Mouse (Mus musculus): ENCODE measurements around the gene Sri.

Gene Sri

DNA sequence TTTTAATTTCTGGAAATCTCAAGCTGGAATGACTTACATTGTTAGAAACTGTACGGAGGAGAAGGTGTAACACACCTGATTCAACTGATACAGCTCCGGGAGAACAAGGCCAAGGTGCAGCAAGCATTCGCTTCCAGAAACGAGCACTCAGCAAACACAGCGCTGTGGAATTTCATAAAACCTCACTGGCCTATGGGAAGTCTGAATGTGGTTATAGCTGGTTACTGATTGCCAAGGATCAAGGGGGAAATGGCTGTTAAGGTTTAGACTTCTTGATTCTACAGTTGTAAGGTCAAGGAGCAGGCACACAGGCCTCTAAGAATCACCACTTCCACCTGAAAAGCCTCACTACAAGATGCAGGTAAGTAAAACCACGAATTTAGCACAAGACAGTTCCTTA, at the start of gene Sri:
Sri (plus strand) TSS at position 224 of the 400 bp plus-strand sequence.
- TF ChIP-seq GATA4 (IDR thresholded peaks at IDR 0.05; ENCODE audit: insufficient replicate concordance, low read length) = no peak

DNA sequence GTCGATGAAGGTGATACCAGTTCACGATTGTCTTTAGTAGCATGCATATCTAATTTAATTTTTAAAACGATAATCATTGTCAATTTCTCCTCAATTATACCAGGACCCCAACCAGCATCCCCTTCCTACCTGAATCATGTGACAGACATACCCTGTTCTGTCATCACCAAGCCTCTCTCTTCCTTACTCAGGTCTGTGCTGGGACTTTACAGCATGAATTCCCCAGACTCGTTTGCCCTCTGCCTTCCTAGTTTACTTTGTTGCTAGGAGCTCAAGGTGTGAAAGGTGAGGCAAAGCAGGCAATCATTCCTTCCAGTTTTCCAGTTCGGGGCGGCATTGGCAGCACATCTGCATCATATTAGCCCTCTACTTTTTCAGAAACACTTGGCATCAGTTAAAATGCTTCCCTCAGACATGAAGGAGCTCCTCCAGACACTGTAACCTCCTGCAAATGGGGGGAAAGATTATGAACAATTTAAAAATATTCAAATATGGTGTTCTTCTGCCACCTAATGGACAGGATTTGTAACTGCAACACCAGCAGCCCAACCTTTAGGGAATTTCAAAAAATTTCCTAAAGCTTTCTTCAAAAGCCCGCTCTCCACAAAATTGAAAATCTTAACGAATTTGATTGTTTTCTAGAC, 49.4 kb upstream of the Sri start:
- TF ChIP-seq GATA4 (IDR thresholded peaks at IDR 0.05; ENCODE audit: insufficient replicate concordance, low read length) = no peak

DNA sequence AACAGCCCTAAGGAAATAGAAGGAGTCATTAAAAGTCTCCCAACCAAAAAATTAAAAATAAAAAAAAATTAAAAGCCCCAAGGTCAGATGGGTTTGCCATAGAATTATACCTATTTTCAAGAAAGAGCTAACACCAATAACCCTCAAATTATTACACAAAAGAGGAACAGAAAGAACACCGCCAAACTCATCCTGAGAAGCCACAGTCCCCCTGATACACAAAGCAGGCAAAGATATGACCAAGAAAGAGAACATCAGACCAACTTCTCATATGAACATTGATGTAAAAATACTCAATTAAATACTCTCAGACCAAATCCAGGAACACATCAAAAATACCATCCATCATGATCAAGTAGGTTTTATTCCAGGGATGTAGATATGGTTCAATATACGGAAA, 48.8 kb upstream of the Sri start:
- TF ChIP-seq GATA4 (IDR thresholded peaks at IDR 0.05; ENCODE audit: insufficient replicate concordance, low read length) = no peak

DNA sequence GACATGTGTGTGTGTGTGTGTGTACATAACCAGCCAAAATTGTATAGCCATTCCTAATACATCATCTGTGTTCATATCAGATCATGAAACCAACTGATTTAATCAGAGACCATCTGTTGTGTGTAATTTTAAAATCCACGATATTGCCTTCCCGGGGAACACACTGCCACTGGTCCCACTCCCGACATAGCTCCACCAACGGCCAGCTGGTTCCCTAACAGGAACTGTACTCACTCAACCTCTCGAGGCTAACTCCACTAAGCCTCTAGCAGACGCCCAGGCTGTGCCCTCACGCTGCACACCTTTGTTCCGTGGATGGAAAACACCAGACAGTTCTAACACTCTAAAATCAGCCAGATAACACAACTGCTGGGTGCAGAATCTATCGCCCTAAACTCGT, 45.4 kb upstream of the Sri start:
- no peak for TF ChIP-seq GATA4 (IDR thresholded peaks at IDR 0.05; ENCODE audit: insufficient replicate concordance, low read length)

DNA sequence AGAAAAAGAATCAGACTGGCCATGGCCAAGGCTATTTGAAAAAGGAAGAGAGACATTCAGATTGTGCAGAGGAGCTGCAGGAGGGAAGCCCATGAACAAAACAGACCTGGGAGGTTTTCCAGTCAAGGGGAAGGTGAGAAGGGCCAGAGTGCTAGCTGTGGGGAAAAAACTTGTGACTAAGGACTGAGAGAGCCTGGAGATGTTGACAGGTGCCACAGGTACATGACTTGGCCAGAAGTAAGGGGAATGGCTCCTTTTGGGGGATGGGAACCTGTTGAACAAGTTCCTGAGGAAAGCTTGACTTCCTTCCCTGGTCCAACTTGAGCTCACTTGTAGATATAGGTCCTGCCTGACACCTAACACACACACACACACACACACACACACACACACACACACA, 43.1 kb upstream of the Sri start:
- no peak for TF ChIP-seq GATA4 (IDR thresholded peaks at IDR 0.05; ENCODE audit: insufficient replicate concordance, low read length)

DNA sequence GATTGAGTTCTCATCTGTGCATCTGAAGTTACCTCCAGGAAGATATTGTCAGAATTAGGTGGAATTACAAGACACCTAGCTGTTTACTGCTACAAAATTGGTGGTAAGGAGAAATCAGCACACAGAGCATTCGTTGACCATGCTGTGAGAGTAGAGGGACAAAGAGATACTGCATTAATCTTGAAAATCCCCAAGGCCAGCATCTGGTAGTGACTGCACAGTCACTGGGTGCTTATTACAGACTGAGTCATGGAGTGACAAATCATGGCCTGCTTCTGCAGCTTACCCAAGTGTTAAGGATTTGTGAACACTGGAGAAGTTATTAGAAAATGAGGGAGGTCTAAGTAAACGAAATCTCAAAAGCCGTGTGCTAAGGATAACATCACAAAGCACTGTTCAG, 32.6 kb upstream of the Sri start:
- TF ChIP-seq GATA4 (IDR thresholded peaks at IDR 0.05; ENCODE audit: insufficient replicate concordance, low read length) = no peak

DNA sequence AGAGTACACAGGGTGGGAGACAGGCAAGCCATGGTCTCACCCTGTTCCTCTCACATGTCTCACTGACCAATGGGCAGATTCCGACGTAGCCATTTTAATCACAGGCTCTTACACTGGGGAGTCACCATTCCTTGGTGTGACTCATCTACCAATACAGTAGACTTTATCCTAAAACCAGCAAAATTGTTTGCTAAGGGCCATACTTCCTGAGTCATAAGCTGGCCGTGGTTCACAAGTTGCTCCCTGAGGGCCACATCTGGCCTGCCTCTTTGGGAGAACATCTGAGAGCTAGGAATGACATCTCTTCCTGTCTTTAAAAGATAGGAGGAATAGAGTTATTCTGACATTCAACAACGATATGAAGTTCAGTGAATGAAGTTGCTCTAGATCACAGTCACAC, 7.9 kb downstream of the Sri start:
- no peak for TF ChIP-seq GATA4 (IDR thresholded peaks at IDR 0.05; ENCODE audit: insufficient replicate concordance, low read length)

DNA sequence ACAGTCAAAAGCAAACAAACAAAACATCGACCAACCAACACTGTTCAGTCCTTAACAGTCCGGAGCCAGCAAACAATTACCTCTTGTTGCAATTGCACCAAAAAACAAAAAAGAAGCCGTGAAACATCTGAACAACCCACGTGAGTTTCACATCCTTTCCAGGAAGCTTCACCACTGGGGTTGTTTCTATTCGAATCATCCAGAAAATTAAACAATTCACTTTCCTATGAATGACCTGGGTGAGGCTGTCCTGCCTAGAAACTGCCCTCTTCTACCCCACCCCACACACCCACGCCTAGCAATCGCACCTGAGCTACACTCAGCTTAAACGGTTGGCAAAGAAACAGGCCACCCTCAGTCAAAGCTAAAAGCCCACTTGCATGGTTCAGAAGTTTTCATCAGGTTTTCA, 9.8 kb downstream of the Sri start:
- TF ChIP-seq GATA4 (IDR thresholded peaks at IDR 0.05; ENCODE audit: insufficient replicate concordance, low read length) = no peak

DNA sequence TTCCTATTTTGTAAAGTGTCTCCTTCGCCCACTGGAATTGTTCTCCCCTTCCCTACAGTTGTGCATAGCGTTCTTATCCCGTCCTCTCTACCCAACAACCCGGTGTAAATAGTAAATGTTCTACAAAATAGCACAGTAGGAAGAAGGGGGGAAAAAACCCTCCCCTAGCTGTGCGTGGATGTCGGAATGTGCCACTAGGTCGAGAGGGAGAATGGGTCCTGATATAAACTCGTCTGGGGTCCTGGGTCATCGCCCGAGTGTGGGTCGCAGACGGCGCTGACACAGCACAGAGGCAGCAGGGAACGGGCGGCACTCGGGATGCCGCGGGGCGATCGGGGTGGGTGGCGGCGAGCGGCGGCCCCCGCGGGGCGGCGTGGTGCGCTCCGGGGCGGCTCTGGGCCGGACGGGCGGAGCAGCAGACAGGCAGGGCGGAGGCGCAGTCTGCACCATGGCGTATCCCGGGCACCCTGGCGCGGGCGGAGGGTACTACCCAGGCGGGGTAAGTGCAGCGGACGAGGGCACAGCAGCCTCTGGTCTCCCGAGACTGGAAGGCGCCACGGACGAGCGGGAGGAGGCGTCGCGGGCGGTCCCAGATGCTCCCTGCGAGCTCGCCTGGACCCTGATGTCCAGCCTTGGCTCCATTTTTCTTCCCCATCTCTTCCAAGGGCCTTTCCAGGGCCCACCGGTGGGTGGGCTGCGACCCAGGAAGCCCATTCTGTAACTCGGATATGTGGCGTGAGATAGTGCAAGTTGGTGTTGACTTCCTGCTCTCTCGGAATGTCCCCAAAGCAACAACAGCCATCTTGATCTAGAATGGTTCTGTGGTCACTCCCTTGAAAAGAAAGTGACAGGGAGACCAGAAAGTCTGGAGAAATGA, 10.5 kb downstream of the Sri start:
- TF ChIP-seq GATA4 (IDR thresholded peaks at IDR 0.05; ENCODE audit: insufficient replicate concordance, low read length) = no peak; the same call in 1 of the 2 replicates

DNA sequence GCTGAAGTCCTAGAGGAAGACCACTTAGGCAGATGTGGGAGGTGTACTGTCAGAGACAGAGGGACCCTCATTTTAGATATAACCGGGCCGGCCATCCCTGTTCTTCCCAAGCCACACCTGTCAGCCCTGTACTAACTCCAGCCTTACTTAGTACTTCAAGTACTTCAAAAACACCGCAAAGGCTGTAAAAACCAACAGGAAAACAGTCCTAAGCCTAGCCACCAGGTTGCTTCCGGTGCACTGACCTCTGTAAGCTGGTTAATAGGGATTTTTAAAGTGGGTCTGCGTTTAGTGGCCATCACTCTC, 11.1 kb downstream of the Sri start:
- no peak for TF ChIP-seq GATA4 (IDR thresholded peaks at IDR 0.05; ENCODE audit: insufficient replicate concordance, low read length)

DNA sequence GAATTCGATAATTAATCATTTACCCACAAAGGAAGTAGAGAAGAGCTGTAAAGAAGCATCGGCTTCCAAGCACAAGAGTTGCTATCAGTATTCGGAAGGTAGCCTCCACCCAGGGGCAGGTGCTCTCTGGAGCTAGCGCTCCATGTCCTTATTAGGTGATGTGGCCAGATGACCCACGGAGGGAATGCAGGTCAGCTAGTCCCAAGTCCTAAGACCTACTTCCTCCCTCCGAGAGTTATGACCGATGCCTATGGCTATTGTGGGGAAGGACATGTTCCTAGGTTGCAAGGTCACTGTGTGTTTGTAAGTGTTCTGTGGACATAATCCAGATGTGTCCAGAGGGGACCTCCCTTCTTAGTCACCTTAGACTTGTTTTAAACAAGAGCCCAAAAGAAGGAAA, 12.2 kb downstream of the Sri start:
- no peak for TF ChIP-seq GATA4 (IDR thresholded peaks at IDR 0.05; ENCODE audit: insufficient replicate concordance, low read length)

DNA sequence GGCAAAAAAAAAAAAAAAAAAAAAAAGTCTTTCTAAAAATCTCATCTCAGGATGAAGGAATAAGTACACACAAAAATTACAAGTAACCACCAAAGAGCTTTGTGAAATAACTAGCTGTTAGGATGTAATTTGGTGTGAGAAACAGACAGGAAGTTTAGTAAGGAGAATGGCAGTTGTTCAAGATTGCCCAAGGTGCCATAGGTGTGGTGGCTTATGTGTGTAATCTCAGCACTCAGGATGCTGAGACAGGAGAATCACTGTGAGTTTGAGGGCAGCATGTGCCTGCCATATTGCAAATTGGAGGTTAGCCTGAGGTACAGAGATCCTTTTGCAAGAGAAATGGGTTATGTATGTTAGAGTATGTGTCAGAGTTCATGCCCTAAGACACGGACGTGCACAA, 16.6 kb downstream of the Sri start:
- TF ChIP-seq GATA4 (IDR thresholded peaks at IDR 0.05; ENCODE audit: insufficient replicate concordance, low read length) = no peak

DNA sequence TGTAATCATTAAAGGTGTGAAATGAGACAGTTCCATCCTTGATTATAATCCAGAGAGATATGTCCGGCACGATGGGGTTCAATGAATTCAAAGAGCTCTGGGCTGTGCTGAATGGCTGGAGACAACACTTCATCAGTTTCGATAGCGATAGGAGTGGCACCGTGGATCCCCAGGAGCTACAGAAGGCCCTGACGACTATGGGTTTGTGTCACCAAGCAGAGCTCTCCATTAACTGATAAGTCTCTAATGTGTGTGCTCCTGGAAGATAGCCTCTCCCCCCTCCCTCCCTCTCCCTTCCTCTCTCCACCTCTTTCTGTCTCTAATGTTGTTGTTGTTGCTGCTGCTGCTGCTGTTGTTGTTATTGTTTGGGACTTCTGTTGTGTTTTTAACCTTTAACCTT, 17.3 kb downstream of the Sri start:
- no peak for TF ChIP-seq GATA4 (IDR thresholded peaks at IDR 0.05; ENCODE audit: insufficient replicate concordance, low read length)

DNA sequence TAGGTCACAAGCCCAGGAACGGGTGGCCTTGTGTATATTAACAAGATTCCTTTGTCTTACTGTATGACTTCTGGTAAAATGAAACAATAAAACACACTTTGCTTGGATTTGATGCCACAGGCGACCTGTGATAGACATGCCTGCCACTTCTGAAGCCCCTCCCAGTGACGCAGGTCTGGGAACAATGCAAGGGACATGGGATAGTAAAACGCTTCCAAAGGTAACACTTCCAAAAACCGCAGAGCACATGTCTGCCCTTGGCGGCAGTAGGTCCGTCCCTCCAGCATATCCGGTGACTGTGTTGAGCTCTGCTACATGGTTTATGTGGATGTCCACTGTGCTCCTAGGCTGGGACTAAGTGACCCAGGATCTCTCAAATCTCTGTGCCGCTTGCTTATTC, 27.5 kb downstream of the Sri start:
- no peak for TF ChIP-seq GATA4 (IDR thresholded peaks at IDR 0.05; ENCODE audit: insufficient replicate concordance, low read length)

DNA sequence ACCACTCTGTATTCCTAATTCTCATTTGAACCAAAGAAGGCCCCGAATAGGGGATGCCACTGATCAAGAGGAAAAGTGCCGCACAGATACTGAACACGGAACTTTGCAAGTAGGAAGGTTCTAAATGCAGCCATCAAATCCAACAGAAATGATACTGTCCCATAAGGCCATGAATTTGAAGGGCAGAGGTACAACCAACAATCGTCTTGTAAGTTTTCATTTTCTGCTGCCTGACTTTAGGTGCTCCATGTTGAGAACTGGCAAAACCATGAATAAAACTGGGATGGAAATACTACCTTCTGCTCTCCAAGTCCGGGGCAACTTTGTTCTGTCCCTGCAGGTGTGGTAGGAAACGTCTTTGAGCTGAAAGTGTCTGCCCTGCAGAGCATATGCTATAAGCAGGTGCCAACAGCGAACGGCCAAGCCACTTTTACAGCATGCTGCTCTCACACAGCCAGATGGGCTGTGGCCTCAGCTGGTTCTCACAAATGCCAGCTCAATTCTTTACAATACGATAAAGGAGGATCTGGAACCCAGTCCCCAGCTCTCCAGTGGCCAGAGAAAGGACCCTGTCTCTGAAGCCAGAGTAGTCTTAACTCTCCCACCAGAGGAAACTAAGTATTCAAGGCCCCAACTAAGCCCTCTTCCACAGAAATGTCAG, 28.2 kb downstream of the Sri start:
- no peak for TF ChIP-seq GATA4 (IDR thresholded peaks at IDR 0.05; ENCODE audit: insufficient replicate concordance, low read length)

DNA sequence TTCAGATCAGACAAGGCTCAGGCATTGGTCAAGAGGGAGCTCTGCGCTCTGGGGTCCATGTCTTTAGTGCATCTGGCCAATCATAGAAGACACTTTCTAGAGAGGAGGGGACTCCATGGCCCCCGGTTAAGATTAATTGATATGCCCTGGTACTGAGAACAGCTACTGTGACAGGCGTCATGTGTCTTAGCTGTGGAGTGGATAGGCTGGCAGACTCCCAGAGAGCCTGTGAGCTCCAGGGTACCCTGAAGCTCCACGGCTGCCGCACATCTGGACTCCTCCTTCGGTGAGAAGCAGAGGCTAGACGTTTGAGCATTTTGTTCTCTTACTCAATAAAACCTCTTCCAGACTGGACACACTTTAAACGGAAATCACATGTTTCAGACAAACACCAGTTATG, 31.6 kb downstream of the Sri start:
- no peak for TF ChIP-seq GATA4 (IDR thresholded peaks at IDR 0.05; ENCODE audit: insufficient replicate concordance, low read length)
